Mouse (Mus musculus): ENCODE measurements at regions not wholly inside any gene's neighbourhood (a gene's known extent, or its start where the extent isn't known, plus 50 kb on each side); places are given as distances from the start of the nearest gene placed in this dataset.
"Not testable (repeated sequence)": the region's sequence is repeated elsewhere in the genome, so short reads cannot be mapped to it uniquely, and the experiment has no call there.

GRCm38 (mm10) chr8:103577147-103577546 lies 524.3 kb upstream of the Cdh5 start:
- no peak for DNase-seq
- intact Hi-C loops (cut with DNase I), result loop anchor here (10.0 kb wide), 1 partner anchor 448 kb away; no protein-coding TSS in a partner anchor

DNA sequence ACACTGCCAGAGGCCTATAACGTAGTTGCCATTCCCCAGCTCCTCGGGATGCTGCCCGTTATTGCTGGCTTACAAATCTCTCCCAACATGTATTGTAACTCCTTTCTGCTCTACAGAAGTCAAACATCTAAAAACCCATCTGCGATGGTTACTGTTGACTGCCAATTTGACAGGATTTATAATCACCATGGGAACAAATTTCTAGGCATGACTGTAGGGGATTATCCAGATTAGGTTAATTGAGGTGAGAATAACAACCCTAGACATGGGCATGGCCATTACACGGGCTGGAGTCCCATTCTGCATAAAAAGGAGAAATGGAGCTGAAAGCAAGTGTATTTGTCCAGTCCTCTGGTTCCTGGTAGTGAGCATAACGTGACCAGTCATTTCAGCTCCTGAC lies 523.4 kb upstream of the Cdh5 start:
- intact Hi-C loops (cut with DNase I), result loop anchor here (10.0 kb wide), 1 partner anchor 447 kb away; no protein-coding TSS in a partner anchor

DNA sequence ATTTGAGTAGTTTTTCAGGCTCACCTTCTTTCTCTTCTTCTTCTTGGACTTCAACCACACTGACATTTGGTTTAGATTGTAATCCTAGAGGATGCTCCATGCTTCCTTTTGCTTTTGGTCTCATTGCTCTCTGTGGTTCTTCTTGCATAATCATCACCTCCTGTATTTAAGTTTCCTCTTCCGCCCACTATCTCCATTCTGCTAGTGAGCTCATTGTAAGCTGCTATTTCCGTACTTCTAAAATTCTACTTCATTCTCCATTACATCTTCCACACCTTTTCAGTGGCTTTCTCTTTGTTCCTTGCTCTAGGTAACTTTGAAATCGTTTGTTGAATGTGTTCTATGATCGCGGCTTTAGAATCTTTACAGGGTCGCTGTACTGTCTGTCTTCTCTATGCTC lies 493.1 kb upstream of the Cdh5 start:
- intact Hi-C loops (cut with DNase I), result no loop called here
- DNase-seq, result no peak

More for the DNA sequence above, 523.4 kb upstream of the Cdh5 start:
- no peak for DNase-seq

DNA sequence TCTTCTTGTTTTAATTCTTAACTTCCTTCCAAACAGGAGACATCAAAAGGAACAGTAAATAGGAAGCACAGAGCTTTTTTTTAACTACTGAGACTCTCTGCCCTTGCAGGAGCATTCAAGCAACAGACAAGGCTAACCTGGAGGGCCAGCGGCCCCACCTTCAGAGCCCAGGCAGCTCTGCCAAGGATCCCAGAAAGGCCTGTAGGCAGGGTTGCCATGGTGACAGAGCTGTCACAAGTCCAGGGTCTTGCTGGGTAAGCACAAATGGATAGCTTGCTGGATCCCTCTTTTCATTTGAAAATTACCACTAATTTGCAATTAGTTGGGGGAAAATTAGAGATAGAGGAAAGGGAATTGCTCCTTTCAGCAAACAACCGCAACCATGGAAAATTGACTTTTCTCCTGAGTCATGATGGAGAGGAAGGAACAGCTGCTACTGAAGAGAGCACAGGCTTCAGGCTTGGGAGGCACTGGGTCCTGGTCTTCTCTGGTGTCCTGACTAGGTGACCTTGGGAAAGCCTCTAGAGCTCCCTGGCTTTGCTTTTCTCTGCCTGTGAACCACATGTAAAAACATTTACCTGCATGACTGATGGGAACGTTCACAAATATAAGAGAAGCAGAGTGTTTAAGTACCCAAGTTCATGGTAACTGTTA lies 477.5 kb upstream of the Cdh5 start:
- peak; percentile 84 for DNase-seq
- intact Hi-C loops (cut with DNase I), result no loop called here

DNA sequence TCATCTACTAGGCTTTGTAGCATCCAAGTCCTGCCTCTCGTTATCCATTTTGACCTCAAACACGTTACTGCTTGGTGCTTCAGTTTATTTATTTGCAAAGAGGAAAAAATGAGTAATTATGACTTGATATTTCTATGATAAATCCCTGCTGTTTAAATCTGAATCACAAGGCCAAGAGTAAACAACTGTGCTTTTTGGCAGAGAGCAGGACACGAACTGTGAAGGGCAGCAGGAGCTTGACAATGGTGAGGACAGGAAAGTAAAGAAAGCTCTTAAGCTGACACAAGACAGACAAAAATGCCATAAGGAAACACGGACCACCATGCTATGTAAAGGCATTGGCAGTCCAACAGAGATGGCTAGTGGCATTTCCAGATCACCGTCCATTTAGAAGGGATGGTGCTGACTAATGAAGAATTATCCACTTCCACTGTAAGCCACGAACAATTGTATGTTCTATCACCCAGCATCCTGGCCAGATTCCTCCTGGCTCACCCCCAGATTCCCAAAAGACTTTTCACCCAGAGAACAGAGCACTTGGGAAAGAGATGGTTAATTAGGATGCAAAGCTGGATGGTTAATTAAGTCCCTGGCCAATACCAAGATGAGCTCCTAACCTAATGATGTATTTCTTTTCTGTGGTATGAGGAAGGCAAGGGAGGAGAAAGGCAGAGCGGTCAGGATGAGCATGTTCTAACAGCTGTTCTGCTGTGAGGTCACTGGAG lies 476.1 kb upstream of the Cdh5 start:
- intact Hi-C loops (cut with DNase I), result no loop called here
- no peak for DNase-seq

DNA sequence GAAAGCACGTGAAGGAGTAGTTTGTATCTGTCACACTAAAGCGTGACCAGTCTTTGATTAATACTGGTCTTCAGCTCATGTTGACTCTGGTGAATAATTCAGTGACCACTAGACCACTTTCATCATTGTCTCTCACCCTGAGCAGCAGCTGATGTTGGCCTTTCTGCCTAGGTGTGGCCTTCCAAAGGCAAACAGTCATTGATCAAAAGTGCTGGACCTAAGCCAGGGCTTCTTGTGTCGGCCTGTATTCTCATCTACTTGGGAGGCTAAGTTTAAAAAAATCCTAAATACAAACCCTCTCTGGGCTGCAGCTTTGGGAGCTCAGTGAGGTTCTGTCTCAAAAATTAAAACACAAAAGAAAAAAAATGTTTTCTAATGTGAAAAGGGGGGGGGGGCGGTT lies 475.0 kb upstream of the Cdh5 start:
- intact Hi-C loops (cut with DNase I), result no loop called here
- DNase-seq, result no peak

GRCm38 (mm10) chr8:103632543-103632942 lies 468.9 kb upstream of the Cdh5 start:
- DNase-seq, result no peak
- intact Hi-C loops (cut with DNase I), result no loop called here

- intact Hi-C loops (cut with DNase I), result no loop called here
These were observed 466.5 kb upstream of the Cdh5 start for GRCm38 (mm10) chr8:103634951-103635350.

DNA sequence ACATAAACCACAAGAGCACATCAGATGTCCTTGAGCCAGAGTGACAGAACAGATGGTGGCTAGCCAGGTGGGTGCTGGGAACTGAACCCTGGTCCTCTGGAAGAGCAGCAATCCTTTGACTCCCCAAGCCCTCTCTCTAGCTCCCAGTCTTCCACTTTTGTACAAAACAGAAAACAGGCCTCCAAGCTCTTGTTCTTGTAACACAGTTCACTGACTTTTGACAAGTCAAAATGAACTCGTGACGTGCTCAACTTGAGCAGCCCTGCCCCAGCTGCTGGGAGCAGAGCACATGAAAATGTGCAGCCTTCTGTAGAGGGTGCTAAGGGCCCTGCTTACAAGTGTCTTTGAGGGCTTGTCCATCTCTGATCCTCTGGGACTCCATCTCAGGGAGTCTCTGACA lies 457.8 kb upstream of the Cdh5 start:
- intact Hi-C loops (cut with DNase I), result no loop called here

More at GRCm38 (mm10) chr8:103634951-103635350, 466.5 kb upstream of the Cdh5 start:
- no peak for DNase-seq

GRCm38 (mm10) chr8:103644106-103644505 lies 457.3 kb upstream of the Cdh5 start:
- DNase-seq, result peak; percentile 68
- intact Hi-C loops (cut with DNase I), result no loop called here

More for the DNA sequence above, 457.8 kb upstream of the Cdh5 start:
- DNase-seq, result no peak

- intact Hi-C loops (cut with DNase I), result no loop called here
These were observed 456.6 kb upstream of the Cdh5 start for GRCm38 (mm10) chr8:103644845-103645244.

GRCm38 (mm10) chr8:103664796-103665195 lies 436.6 kb upstream of the Cdh5 start:
- no peak for DNase-seq
- intact Hi-C loops (cut with DNase I), result no loop called here

More at GRCm38 (mm10) chr8:103644845-103645244, 456.6 kb upstream of the Cdh5 start:
- DNase-seq, result no peak

DNA sequence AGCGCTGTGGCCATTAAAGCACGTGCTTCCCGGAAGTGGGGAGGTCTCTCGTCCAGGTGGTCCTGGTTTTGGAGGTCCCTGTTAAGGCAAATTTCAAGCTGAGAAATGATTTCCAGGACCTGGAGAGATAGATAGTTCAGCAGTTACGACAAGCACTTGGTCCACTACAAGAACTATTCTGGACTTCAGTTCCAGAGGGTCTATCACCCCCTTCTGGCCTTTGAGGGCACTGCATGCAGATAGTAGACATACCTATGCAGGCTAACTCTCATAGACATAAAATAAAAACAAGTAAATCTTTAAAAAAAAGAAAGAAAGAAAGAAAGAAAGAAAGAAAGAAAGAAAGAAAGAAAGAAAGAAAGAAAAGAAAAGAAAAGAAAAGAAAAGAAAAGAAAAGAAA lies 415.2 kb upstream of the Cdh5 start:
- intact Hi-C loops (cut with DNase I), result not testable (repeated sequence)
- peak; percentile 14 for DNase-seq

DNA sequence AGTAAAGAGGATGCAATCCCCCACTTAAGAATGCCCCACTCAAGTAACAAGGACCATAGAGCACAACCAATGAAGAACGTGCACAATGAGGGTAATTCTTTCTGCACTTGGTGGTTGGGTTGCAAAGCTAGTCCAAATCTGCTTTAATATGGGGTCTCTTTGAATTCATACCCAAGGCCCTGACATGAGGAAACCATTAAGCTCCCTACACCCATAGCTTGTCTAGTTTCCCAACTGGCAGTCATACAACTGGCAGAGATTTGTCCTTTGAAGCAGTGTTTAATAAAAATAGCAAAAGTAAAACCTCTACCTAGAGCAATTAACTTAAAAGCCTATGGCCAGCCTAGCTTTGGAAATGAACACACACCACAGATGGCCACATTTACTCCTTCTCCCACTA lies 411.0 kb upstream of the Cdh5 start:
- intact Hi-C loops (cut with DNase I), result no loop called here
- no peak for DNase-seq

GRCm38 (mm10) chr8:103693531-103693930 lies 407.9 kb upstream of the Cdh5 start:
- DNase-seq, result no peak
- intact Hi-C loops (cut with DNase I), result no loop called here

- intact Hi-C loops (cut with DNase I), result no loop called here
- no peak for DNase-seq
These were observed 407.0 kb upstream of the Cdh5 start for GRCm38 (mm10) chr8:103694331-103694891.

DNA sequence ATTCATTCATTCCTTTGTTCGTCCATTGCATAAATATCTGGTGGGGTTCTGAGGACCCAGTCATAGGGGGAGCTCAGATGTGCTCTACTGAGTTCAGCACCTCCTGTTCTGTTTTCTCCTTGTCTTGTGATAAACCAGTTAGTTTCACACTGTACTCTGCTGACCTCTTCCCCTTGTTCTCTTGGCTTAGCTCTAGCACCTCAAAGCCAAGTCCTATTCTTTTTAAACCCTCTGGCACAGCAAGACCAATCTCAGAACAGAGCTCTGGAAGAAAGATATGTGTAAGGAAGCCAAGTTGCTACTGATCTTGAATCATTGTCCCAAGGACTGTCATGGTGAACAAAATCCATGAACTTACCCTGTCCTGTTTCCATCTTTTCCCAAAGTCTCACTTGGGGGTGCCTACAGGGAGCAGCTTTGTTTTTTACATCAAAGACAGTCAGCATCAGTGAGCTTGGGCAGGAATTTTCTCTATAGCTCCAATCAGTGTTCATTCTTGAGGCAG lies 402.4 kb upstream of the Cdh5 start:
- intact Hi-C loops (cut with DNase I), result no loop called here

GRCm38 (mm10) chr8:103702236-103702635 lies 399.2 kb upstream of the Cdh5 start:
- no peak for DNase-seq
- intact Hi-C loops (cut with DNase I), result no loop called here

More for the DNA sequence above, 402.4 kb upstream of the Cdh5 start:
- DNase-seq, result no peak

DNA sequence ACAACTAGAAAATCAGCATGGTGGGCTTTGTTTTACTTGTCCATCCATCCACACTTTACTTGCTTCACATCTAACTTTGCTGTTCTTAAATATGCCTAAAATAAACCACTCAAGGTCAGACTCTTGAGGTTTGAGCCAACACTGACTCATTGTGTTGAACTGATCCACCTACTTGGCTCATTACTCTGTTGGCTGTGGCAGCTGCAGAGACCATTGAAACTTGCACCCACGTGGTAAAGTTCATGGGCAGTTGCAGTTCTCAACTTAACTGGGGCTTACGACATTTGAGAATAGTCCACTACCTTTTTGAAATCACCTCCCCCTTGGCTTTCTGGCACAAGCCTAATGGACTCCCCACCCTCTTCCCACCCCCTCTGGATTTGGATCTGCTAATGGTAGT lies 395.3 kb upstream of the Cdh5 start:
- no peak for DNase-seq
- intact Hi-C loops (cut with DNase I), result no loop called here

GRCm38 (mm10) chr8:103710871-103711270 lies 390.6 kb upstream of the Cdh5 start:
- DNase-seq, result not testable (repeated sequence)

GRCm38 (mm10) chr8:103717723-103718122 lies 383.7 kb upstream of the Cdh5 start:
- intact Hi-C loops (cut with DNase I), result no loop called here
- no peak for DNase-seq

More at GRCm38 (mm10) chr8:103710871-103711270, 390.6 kb upstream of the Cdh5 start:
- intact Hi-C loops (cut with DNase I), result not testable (repeated sequence)

DNA sequence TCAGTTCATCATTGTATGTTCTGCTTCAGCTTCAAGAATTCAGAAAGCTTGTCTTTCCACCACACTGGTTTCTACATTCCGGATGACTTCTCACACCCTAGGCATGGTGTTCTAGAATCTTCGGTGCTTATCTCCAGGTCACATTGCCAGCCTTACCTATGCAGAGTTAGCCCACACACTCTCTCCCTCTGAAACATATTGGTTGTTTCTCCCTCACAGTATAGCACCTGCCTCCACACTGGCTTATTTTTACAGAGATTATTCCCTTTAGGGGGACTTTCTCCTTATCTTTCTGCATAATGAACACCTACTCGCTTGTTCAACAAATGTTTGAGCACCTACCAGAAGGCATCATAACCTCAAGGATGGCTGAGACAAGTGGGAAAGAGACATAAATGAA lies 368.0 kb upstream of the Cdh5 start:
- intact Hi-C loops (cut with DNase I), result no loop called here
- DNase-seq, result no peak
